Mouse (Mus musculus) MEL (cell line): ENCODE data around the gene Fam81b. TPM values are rescaled to one million over a fixed set of nuclear protein-coding genes. Genes with fewer than 3 reads are reported as not detected.

ENCODE experiments used
- DNase-seq: peaks from one replicate; pipeline ENCODE4 v3.0.0; 2011; ENCODE audit warnings: low read depth, low spot score
- H3K27ac ChIP-seq: 2 replicates; pipeline ENCODE4 v1.5.1; 2012; ENCODE audit warnings: low read depth, mild to moderate bottlenecking, control low read depth, low read length, moderate library complexity; ENCODE audit not compliant: control insufficient read depth
- H3K27me3 ChIP-seq, 2 experiments: fragments of 150-350 bp in 1 of 2; sonication (generic) in 1 of 2; 2 replicates each; pipeline ENCODE4 v1.6.1; 2012; ENCODE audit warnings: low read length in 2 of 2, mild to moderate bottlenecking in 2 of 2, improper control_type of control experiment in 1 of 2, moderate library complexity in 1 of 2; ENCODE audit not compliant: insufficient read depth in 2 of 2, control insufficient read depth in 1 of 2
- H3K36me3 ChIP-seq, 2 experiments: 2 replicates each; pipeline ENCODE4 v1.6.1; 2012 to 2014; ENCODE audit warnings: low read length in 2 of 2, improper control_type of control experiment in 1 of 2, inconsistent platforms in 1 of 2, mild to moderate bottlenecking in 1 of 2; ENCODE audit not compliant: insufficient read depth in 2 of 2, control insufficient read depth in 1 of 2
- H3K4me1 ChIP-seq, 2 experiments: fragments of 150-350 bp in 1 of 2; sonication (generic) in 1 of 2; 2 replicates each; pipeline ENCODE4 v1.6.1; 2012; ENCODE audit warnings: low read length in 2 of 2, improper control_type of control experiment in 1 of 2, mild to moderate bottlenecking in 1 of 2; ENCODE audit not compliant: insufficient read depth in 2 of 2, control insufficient read depth in 1 of 2
- H3K4me3 ChIP-seq, 2 experiments: fragments of 150-350 bp in 1 of 2; sonication (generic) in 1 of 2; 2 replicates each; pipeline ENCODE4 v1.5.1; 2012; ENCODE audit warnings: low read depth in 2 of 2, low read length in 2 of 2, mild to moderate bottlenecking in 2 of 2, moderate library complexity in 2 of 2, control low read depth in 1 of 2, improper control_type of control experiment in 1 of 2; ENCODE audit not compliant: control insufficient read depth in 1 of 2, insufficient read depth in 1 of 2
- H3K79me2 ChIP-seq: 2 replicates; pipeline ENCODE4 v1.6.1; 2012; ENCODE audit warnings: mild to moderate bottlenecking, low read length, moderate library complexity; ENCODE audit not compliant: control insufficient read depth, poor library complexity, insufficient read depth
- H3K9ac ChIP-seq: 2 replicates; pipeline ENCODE4 v1.6.1; 2012; ENCODE audit warnings: low read depth, mild to moderate bottlenecking, control low read depth, low read length, moderate library complexity; ENCODE audit not compliant: control insufficient read depth, poor library complexity, severe bottlenecking
- H3K9me3 ChIP-seq: fragments of 150-350 bp; sonication (generic); replicated peaks from 2 replicates; pipeline ENCODE4 v1.6.1; 2012; ENCODE audit warnings: mild to moderate bottlenecking, low read length, improper control_type of control experiment, moderate library complexity; ENCODE audit not compliant: insufficient read depth
- CHD1 ChIP-seq: IDR thresholded peaks from 2 replicates; pipeline ENCODE4 v1.6.1; 2012; ENCODE audit warnings: low read depth, mild to moderate bottlenecking, inconsistent platforms, low read length, improper control_type of control experiment
- CHD2 ChIP-seq: IDR thresholded peaks from 2 replicates; pipeline ENCODE4 v1.6.1; 2011; ENCODE audit warnings: low read length, improper control_type of control experiment
- CTCF ChIP-seq, 3 experiments: IDR thresholded peaks in 2 of 3; conservative IDR thresholded peaks in 1 of 3; 2 replicates each; pipeline ENCODE4 v1.5.1; 2011 to 2012; ENCODE audit warnings: low read length in 3 of 3, low read depth in 2 of 3, mild to moderate bottlenecking in 2 of 3, improper control_type of control experiment in 1 of 3, inconsistent platforms in 1 of 3, mixed read lengths in 1 of 3, moderate library complexity in 1 of 3; ENCODE audit not compliant: control insufficient read depth in 1 of 3, insufficient read depth in 1 of 3, poor library complexity in 1 of 3, severe bottlenecking in 1 of 3
- ELF1 ChIP-seq: IDR thresholded peaks from 2 replicates; pipeline ENCODE4 v1.6.1; 2014; ENCODE audit warnings: low read depth, mild to moderate bottlenecking, inconsistent platforms, low read length, improper control_type of control experiment, moderate library complexity
- ETS1 ChIP-seq: IDR thresholded peaks from 2 replicates; pipeline ENCODE4 v1.6.1; 2012; ENCODE audit warnings: low read depth, mild to moderate bottlenecking, inconsistent platforms, low read length, improper control_type of control experiment, moderate library complexity
- GABPA ChIP-seq: IDR thresholded peaks from 2 replicates; pipeline ENCODE4 v1.6.1; 2012; ENCODE audit warnings: low read depth, mild to moderate bottlenecking, inconsistent platforms, low read length, improper control_type of control experiment, moderate library complexity
- KAT2A ChIP-seq: conservative IDR thresholded peaks from 2 replicates; pipeline ENCODE4 v1.6.1; 2012; ENCODE audit warnings: low read depth, low read length, improper control_type of control experiment, inconsistent platforms
- MAFK ChIP-seq: IDR thresholded peaks from 2 replicates; pipeline ENCODE4 v1.6.1; 2011; ENCODE audit warnings: low read depth, mild to moderate bottlenecking, low read length, improper control_type of control experiment, borderline replicate concordance
- MAZ ChIP-seq: IDR thresholded peaks from 2 replicates; pipeline ENCODE4 v1.6.1; 2012; ENCODE audit warnings: low read depth, mild to moderate bottlenecking, inconsistent platforms, low read length, improper control_type of control experiment
- NELFE ChIP-seq: IDR thresholded peaks from 2 replicates; pipeline ENCODE4 v1.6.1; 2011; ENCODE audit warnings: low read depth, low read length, improper control_type of control experiment
- POLR2A ChIP-seq, 2 experiments: IDR thresholded peaks; 2 replicates each; pipeline ENCODE4 v1.6.1; 2011 to 2012; ENCODE audit warnings: low read length in 2 of 2, mild to moderate bottlenecking in 2 of 2, control low read depth in 1 of 2, improper control_type of control experiment in 1 of 2, low read depth in 1 of 2, moderate library complexity in 1 of 2; ENCODE audit not compliant: control insufficient read depth in 1 of 2, insufficient read depth in 1 of 2, poor library complexity in 1 of 2
- POLR2AphosphoS5 ChIP-seq: IDR thresholded peaks from 2 replicates; pipeline ENCODE4 v1.6.1; 2012; ENCODE audit warnings: low read depth, borderline replicate concordance, mild to moderate bottlenecking, inconsistent platforms, low read length, moderate library complexity, mixed read lengths
- RAD21 ChIP-seq: IDR thresholded peaks from 2 replicates; pipeline ENCODE4 v1.6.1; 2011; ENCODE audit warnings: mild to moderate bottlenecking, low read depth, low read length, improper control_type of control experiment
- RCOR1 ChIP-seq: IDR thresholded peaks from 2 replicates; pipeline ENCODE4 v1.6.1; 2012; ENCODE audit warnings: low read depth, mild to moderate bottlenecking, inconsistent platforms, low read length, improper control_type of control experiment
- SIN3A ChIP-seq: IDR thresholded peaks from 2 replicates; pipeline ENCODE4 v1.6.1; 2012; ENCODE audit warnings: low read length, improper control_type of control experiment, inconsistent platforms
- TBP ChIP-seq: IDR thresholded peaks from 2 replicates; pipeline ENCODE4 v1.8.0; 2011; ENCODE audit warnings: low read depth, low read length, improper control_type of control experiment
- USF2 ChIP-seq, 2 experiments: IDR thresholded peaks; 2 replicates each; pipeline ENCODE4 v1.6.1; 2011 to 2012; ENCODE audit warnings: improper control_type of control experiment in 2 of 2, low read length in 2 of 2, borderline replicate concordance in 1 of 2, inconsistent platforms in 1 of 2, low read depth in 1 of 2, mild to moderate bottlenecking in 1 of 2; ENCODE audit not compliant: insufficient read depth in 1 of 2
- ZMIZ1 ChIP-seq: IDR thresholded peaks from 2 replicates; pipeline ENCODE4 v1.6.1; 2012; ENCODE audit warnings: low read depth, mild to moderate bottlenecking, inconsistent platforms, low read length, improper control_type of control experiment, moderate library complexity
- polyA plus RNA-seq, 2 experiments: library from polyadenylated mRNA; stranded (reverse) in 1 of 2; unstranded in 1 of 2; fragments of >175 nt in 1 of 2; fragments of >200 nt in 1 of 2; gene quantifications; 2 replicates each; pipeline versions ENCODE4 v1.2.1 to v1.2.4; 2012; ENCODE audit warnings: low replicate concordance in 2 of 2, low read depth in 1 of 2; ENCODE audit not compliant: insufficient read length in 2 of 2, insufficient read depth in 1 of 2, missing spikeins in 1 of 2
- total RNA-seq: library from RNA; depleted of rRNA; stranded (reverse); fragments of 300-350 nt; gene quantifications from 2 replicates; pipeline ENCODE4 v1.2.3, GENCODE M21; 2012

Fam81b gene
- total and polyA plus RNA-seq, 3 experiments: not detected

DNA sequence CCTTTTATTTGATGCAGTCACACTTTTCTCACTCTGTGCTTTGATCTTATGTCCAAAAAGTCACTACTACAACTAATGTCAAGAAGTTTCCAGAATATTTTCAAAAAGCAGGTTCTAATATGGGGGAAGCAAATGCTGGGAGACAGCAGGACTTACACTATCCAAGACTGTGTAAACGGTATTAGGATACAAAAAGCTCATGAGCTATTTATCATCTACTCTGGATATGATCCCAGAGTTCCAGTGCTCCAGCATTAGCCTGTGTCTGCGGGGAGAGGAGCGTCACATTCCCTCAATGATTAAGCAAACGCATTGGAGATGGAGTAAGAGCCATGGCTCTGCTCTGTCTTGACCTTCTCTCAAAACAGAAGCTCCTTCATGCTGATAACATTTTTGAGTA, 104.9 kb downstream of the Fam81b start:
- H3K36me3 ChIP-seq: no peaks in the 10 kb centered on the region
- no peak overlapping the region for H3K4me3 ChIP-seq
- TF ChIP-seq ETS1 (no peak), RCOR1 (no peak), CHD2 (no peak), POLR2AphosphoS5 (no peak), TBP (no peak), SIN3A (no peak), POLR2A (IDR thresholded peaks at IDR 0.05; ENCODE audit: control insufficient read depth in 1 of 2, insufficient read depth in 1 of 2, low read depth in 1 of 2, low read length in 2 of 2, poor library complexity in 1 of 2) (no peak), MAFK (no peak), CHD1 (no peak), ELF1 (no peak), GABPA (no peak), ZMIZ1 (no peak), RAD21 (no peak), CTCF (IDR thresholded peaks at IDR 0.05 in 2 of 3, conservative IDR thresholded peaks at IDR 0.05 in 1 of 3; ENCODE audit: control insufficient read depth in 1 of 3, insufficient read depth in 1 of 3, low read depth in 2 of 3, low read length in 3 of 3, poor library complexity in 1 of 3, severe bottlenecking in 1 of 3) (no peak), NELFE (no peak), MAZ (no peak)
- H3K9ac ChIP-seq: no peak overlapping the region
- H3K27me3 ChIP-seq: no peaks in the 10 kb centered on the region
- no peak for DNase-seq
- H3K27ac ChIP-seq: no peak overlapping the region
- H3K4me1 ChIP-seq: no peaks in the 10 kb centered on the region
- no peaks in the 10 kb centered on the region for H3K79me2 ChIP-seq
- H3K9me3 ChIP-seq: no peaks in the 10 kb centered on the region

DNA sequence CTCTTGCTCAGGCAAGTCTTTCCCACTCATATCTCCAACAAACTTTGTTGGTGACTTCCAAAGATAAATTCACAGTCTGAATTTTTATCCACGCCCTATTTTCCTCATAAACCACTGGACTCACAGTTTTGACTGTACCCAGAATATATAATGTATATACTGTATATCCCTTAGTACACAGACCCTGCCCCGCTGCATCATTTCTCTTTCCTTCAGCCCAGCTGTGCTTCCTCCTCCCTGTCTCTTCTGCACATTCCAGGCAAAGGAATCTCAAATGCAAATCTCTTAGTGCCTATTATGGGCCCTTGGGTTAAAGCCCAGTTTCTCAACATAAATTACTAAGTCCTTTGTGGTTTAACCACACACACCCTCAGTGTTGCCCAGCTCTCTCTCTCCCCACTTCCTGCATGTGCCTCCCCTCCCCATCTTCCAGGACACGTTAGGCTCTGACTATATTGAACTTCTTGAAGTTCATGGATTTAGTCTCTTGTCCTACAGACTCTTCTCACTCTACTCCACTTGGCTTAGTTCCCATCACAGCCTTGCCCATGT, 107.5 kb downstream of the Fam81b start:
- Histone ChIP-seq H3K9me3 (no peaks in the 10 kb centered on the region), H3K36me3 (no peaks in the 10 kb centered on the region), H3K27ac (no peak overlapping the region), H3K9ac (no peak overlapping the region), H3K79me2 (no peaks in the 10 kb centered on the region), H3K4me1 (no peaks in the 10 kb centered on the region), H3K4me3 (no peak overlapping the region), H3K27me3 (no peaks in the 10 kb centered on the region)
- TF ChIP-seq KAT2A (no peak), MAFK (no peak), POLR2A (IDR thresholded peaks at IDR 0.05; ENCODE audit: control insufficient read depth in 1 of 2, insufficient read depth in 1 of 2, low read depth in 1 of 2, low read length in 2 of 2, poor library complexity in 1 of 2) (no peak), RAD21 (no peak), MAZ (no peak), ZMIZ1 (no peak), USF2 (IDR thresholded peaks at IDR 0.05; ENCODE audit: borderline replicate concordance in 1 of 2, insufficient read depth in 1 of 2, low read depth in 1 of 2, low read length in 2 of 2) (no peak), TBP (no peak)
- no peak for DNase-seq
